Mouse (Mus musculus) mouse trophoblast stem cell (cell line): ENCODE results near the gene Lrrc49.

ENCODE experiments used
- in situ Hi-C, 2 experiments: fragments of 300-500 bp; cut with MseI, MboI; formaldehyde crosslinking; loops; 2 replicates in 1 of 2; 3 replicates in 1 of 2; pipeline ENCODE4 v1.15.1; 2025

The Lrrc49 gene

GRCm38 (mm10) chr9:60601936-60602335 is 86.0 kb downstream of the Lrrc49 start:
- in situ Hi-C loops = no loop called here

DNA sequence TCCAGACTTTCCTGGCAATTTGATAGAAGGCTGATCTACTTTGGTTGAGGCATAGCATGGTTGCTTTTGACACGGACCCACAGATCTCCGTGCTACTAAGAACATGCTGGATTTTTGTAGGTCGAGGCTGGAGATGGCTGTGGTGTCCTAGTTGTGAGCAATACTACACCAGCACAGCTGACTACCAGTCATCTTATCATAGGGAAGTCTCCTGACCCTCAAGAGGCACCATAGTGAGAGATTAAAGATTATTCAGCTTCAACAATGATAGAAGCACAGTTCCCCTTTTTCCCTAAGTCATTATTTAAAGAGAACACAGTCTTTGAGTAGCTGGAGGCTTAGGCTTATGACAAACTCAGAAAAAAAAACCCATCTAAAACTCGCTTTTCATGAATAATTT is 87.7 kb downstream of the Lrrc49 start:
- in situ Hi-C loops = no loop called here

GRCm38 (mm10) chr9:60599489-60599888 is 88.5 kb downstream of the Lrrc49 start:
- in situ Hi-C loops = no loop called here

DNA sequence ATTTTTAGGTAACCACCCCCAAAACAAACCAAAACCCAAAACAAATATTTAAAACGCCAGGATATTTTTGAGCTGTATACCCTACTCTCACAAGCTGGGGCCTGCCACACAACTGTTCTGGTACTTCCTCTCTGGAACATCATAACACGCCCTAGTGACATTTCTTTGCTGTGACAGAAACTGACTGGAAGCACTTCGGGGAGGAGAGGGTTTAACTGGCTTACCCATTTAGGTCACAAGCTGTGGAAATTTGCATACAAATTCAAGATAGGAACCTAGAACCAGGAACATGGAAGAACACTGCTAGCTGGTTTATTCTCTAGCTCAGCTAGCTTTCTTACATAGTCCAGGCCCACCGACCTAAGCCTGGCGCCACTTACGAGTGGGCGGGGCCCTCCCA is 92.6 kb downstream of the Lrrc49 start:
- in situ Hi-C loops = no loop called here

- in situ Hi-C loops = no loop called here
Observed at GRCm38 (mm10) chr9:60592974-60593373, 95.0 kb downstream of the Lrrc49 start.

GRCm38 (mm10) chr9:60592363-60592762 is 95.6 kb downstream of the Lrrc49 start:
- in situ Hi-C loops = no loop called here

DNA sequence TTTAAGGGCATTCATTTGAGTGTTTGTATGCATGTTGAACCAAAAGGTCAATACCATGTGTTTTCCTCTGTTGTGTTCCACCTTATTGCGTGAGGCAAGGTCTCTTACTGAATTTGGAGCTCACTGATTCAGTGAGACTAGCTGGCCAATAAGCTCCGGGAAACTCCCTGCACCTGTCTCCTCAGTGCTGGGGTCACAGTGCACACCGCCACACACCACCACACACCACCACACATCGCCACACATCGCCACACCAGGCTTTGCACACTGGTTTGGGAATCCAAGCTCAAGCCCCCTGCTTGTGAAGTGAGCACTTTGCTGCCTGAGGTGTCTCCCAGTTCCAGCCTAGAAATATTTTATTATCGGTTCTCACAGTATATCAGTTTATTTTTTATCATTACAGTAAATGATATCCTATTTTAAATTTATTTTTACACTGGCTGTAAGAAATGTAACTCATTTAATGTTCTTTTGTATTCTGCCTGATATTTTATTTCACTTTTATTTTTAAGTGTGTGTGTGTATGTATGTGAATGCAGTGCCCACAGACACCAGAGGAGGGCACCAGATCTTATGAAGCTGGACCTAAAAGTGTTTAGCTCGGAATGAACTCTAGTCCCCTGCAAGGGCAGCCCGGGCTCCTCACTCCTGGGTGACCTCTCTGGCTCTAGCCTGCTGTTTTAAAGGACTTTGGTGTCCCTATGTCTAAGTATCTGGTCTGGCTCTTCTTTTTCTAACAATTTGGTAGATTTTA is 96.9 kb downstream of the Lrrc49 start:
- in situ Hi-C loops = no loop called here

DNA sequence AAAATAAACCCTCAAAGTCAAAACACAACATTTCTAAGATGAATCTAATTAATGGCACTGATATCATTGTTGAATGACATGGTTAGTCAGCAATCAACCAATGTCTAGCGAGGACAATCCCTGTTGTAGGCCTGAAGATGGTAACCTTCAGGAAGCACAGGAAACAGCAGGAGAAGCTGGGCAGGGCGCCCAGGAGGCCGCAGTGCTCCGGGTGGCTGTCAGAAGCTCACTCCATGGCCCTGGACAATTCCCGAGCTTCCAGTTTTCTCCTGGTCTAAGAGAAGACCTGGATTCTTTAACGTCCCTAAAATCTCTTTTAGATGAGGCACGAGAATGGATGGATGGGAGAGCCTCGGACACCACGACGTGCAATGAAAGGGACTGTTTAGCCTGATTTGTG is 99.0 kb downstream of the Lrrc49 start:
- in situ Hi-C loops = no loop called here

DNA sequence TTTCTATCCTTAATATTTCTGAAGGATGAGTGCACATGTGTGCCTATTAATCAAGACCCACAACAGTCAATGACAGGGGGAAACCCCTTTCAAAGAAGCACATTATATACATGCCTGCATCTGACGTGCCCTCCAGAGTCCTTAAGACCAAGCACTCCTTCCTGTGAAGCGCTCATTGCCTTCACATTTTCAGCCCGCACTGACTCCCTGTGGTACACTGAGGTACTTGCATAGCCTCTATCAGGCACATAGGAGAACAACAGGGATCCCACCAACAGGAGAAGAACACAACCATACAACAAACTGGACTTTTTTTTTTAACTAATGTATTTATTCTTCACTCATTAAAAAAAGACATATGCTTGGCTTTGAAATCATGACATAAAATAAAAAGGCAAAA is 101.0 kb downstream of the Lrrc49 start:
- in situ Hi-C loops = no loop called here

GRCm38 (mm10) chr9:60585206-60585605 is 102.8 kb downstream of the Lrrc49 start:
- in situ Hi-C loops = no loop called here

DNA sequence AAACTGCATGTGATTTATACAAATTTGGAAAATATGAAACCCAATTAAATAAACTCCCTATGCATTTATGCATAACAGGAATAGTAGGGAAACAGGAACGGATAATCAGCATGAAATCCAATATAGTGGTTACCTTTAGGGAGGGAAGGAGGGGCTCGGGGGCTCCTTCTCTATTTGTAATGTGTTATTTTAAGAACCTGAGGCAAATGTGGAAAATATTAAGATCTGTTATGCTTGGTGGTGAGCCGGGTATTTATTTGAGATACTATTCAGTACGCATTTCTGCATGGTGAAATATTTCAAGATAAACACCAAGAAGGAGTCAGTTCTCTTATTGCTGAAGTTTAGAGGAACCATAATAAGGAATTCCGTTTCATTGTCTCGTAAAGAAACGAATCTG is 105.4 kb downstream of the Lrrc49 start:
- in situ Hi-C loops = no loop called here

DNA sequence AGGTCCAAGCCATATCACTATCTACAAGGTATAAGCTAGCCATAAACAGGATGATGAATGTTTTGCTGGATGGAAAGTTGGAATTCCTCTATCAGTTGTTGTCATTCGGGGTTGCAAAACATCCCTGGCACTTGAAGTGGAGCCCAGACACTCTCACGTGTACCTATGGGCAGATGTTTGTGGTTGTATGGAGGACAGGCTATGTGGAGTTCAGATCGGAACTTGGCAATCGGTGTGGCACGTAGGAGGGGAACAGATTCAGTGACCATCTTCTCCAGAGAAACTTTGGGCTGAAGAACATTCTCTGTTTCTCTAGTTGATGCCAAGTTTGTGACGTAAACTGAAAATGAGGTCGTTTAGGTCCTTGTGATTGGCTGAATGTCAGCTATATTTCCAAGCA is 114.9 kb downstream of the Lrrc49 start:
- in situ Hi-C loops = no loop called here

DNA sequence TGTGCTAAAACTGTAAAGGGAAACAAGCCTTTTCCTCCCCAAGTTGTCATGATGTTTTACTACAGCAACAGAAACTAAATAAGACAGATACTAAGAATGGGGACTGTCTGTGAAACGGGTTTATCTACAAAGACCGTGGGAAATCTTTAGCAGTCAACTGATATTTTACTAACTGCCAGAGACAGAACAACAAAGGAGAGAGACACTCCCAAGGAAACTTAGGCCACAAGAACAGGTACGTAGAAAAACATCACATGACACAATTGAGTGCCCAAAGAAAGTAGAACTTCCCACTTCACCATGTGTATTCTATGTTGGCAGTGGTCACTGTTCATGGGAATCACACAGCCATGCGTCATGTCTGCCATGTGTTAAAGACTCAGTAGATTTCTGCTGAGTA is 116.2 kb downstream of the Lrrc49 start:
- in situ Hi-C loops = no loop called here

- in situ Hi-C loops = no loop called here
Observed at GRCm38 (mm10) chr9:60571041-60571440, 116.9 kb downstream of the Lrrc49 start.

GRCm38 (mm10) chr9:60569366-60569765 is 118.6 kb downstream of the Lrrc49 start:
- in situ Hi-C loops = no loop called here

- in situ Hi-C loops = no loop called here
Observed at GRCm38 (mm10) chr9:60563809-60564208, 124.1 kb downstream of the Lrrc49 start.

- in situ Hi-C loops = no loop called here
Observed at GRCm38 (mm10) chr9:60562443-60563371, 125.3 kb downstream of the Lrrc49 start.

GRCm38 (mm10) chr9:60561641-60562289 is 126.2 kb downstream of the Lrrc49 start:
- in situ Hi-C loops = no loop called here

GRCm38 (mm10) chr9:60558507-60558906 is 129.5 kb downstream of the Lrrc49 start:
- in situ Hi-C loops = loop anchor here in 1 of 2 experiments (10.0 kb wide), 1 partner anchor 314 kb away; no protein-coding TSS in a partner anchor

DNA sequence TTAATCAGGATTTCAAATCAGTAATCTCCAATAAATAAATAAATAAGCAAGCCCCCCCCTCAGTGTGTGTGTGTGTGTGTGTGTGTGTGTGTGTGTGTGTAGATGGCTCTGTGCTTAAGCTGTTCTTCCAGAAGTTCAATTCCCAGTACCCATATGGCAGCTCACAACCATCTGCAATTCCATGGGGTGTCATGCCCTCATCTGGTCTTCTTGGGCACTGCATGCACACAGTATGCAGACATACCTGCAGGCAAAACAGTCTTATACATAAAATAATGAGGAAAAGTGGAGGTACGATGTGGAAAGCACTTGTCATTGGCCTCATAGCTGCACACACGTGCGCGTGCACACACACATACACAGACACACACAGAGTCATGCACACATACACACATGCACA is 136.7 kb downstream of the Lrrc49 start:
- in situ Hi-C loops = loop anchor here in 1 of 2 experiments (10.0 kb wide), 1 partner anchor 306 kb away; no protein-coding TSS in a partner anchor

DNA sequence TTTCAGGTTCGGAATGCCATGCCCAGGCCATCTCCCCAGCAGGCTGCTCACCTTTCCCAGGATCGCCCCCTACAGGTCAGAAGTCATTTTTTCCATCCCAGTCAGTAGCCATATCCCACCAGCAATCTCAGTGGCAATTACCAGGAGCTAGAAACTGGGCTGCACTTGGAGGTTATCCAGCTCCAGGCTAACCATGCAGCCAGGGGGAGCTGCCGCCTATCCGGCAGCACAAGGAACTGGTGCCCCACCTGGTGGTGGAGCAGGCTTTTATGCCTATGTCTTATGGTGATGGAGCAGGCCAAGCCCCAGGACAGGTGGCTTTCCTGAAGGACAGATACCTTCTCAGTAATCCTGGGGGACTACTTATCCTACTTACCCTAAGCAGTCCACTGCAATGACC is 139.8 kb downstream of the Lrrc49 start:
- in situ Hi-C loops = no loop called here

DNA sequence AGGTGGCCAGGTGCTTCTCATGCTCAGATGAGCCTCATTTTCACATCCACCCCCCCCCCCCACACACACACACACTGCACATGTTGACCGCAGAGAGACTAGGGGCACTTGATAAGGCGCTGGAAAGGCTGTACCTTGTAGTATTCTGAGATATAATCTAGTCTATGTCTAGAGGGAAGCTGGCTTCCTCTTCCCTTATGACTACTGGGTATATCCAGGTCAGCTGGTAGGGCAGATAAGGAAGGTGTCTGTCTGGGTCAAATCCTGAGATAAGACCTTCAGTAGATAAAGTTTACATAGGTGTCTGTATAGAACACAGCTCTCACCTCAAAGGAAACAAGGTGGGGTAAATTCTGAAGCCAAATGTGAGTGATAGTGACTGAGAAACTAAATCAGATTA is 141.8 kb downstream of the Lrrc49 start:
- in situ Hi-C loops = no loop called here
